Comparison of ENCODE assay signal across 8 mouse cellular contexts in the genomic region with DNA sequence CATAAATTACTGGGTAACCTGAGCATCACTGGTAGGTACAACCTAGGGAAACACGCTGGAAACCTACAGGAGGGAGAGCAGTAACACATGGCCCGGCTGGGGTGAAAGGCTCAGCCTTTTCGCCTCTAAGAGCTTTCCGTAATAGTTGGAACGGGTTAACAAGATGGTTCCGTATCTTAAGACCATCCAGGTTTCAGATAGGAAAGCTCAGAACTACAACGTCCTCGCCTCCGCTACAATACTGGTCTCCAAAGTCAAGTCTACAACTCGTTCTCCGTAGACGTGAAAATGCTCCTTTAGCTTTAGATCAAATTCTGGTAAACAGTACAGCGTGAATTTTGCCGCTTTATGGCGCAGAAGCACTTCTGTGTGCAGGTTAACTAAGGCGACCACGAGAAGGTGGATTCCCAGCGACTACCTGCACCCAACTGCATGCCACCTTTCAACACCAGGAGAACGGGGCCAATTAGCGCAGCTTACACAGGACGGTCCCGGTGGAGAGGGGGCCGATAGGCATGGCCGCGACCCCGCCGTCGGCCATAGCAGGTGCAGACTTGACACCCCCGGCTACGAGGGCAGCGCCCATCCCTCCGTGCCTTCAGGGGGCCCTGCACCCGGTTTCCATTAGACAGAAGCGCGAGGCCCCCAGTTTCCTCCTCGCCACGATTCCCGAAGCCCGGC. TPM values are rescaled to one million over a fixed set of nuclear protein-coding genes. Genes with fewer than 3 reads are reported as not detected.
DNase-seq lines count a peak whose midpoint lies in the region; ATAC-seq lines count a peak whose summit lies in the region.

No protein-coding gene starts in this region.

- peak overlapping the region; percentile 90 for H3K4me3 ChIP-seq in lung, embryonic 15.5 days
- H3K4me3 ChIP-seq in hindbrain, embryonic 13.5 days = peak overlapping the region; percentile 80
- H3K4me3 ChIP-seq in midbrain, embryonic 11.5 days (ENCODE audit: low read depth, low read length) = peak overlapping the region; percentile 97

- 0 out of 2 replicates have a peak, but pooled peaks have one; percentile 3 for ATAC-seq in lung, embryonic 15.5 days (ENCODE audit: borderline replicate concordance, extremely low read depth, low FRiP score, low TSS enrichment)
- peak; percentile 34 for ATAC-seq in hindbrain, embryonic 13.5 days (ENCODE audit: low FRiP score)
- peak; percentile 34 for ATAC-seq in midbrain, embryonic 11.5 days (ENCODE audit: low FRiP score)

- H3K9me3 ChIP-seq in lung, embryonic 15.5 days = no peaks in the 10 kb centered on the region
- no peaks in the 10 kb centered on the region for H3K9me3 ChIP-seq in hindbrain, embryonic 13.5 days
- no peaks in the 10 kb centered on the region for H3K9me3 ChIP-seq in midbrain, embryonic 11.5 days (ENCODE audit: control insufficient read depth, low read length)

- under 1% methylated on average over 39 of the region's 39 CpGs for WGBS in lung, embryonic 15.5 days
- under 1% methylated on average over 39 of the region's 39 CpGs for WGBS in hindbrain, embryonic 13.5 days
- WGBS in midbrain, embryonic 11.5 days = 1% methylated on average over 39 of the region's 39 CpGs

- no peaks in the 10 kb centered on the region for H3K27me3 ChIP-seq in lung, embryonic 15.5 days
- H3K27me3 ChIP-seq in hindbrain, embryonic 13.5 days = no peaks in the 10 kb centered on the region
- H3K27me3 ChIP-seq in midbrain, embryonic 11.5 days (ENCODE audit: control insufficient read depth, insufficient read depth, low read length) = no peaks in the 10 kb centered on the region

- DNase-seq in lung, postnatal 10 days = no peak
- DNase-seq in c-Kit-positive CD71-positive TER-119-negative erythroid progenitor cells, embryonic 14.5 days (ENCODE audit: low read depth) = peak; percentile 25
- no peak for DNase-seq in midbrain, embryonic 11.5 days (ENCODE audit: low spot score, missing footprints)
- DNase-seq in gastrocnemius, postnatal 25 days = no peak
- no peak for DNase-seq in spleen, postnatal 14 days (ENCODE audit: low spot score in 2 of 2)
- no peak for DNase-seq in ovary, postnatal 36 days (ENCODE audit: low spot score)

- peaks cover 39% of the 10 kb centered on the region for H3K4me1 ChIP-seq in lung, embryonic 15.5 days
- peaks cover 44% of the 10 kb centered on the region for H3K4me1 ChIP-seq in hindbrain, embryonic 13.5 days (replicated peaks)
- peaks cover 17% of the 10 kb centered on the region for H3K4me1 ChIP-seq in midbrain, embryonic 11.5 days (ENCODE audit: control insufficient read depth, insufficient read depth, low read length)

- H3K4me2 ChIP-seq in lung, embryonic 15.5 days = peak overlapping the region; percentile 92
- peak overlapping the region; percentile 75 for H3K4me2 ChIP-seq in hindbrain, embryonic 13.5 days
- peak overlapping the region; percentile 89 for H3K4me2 ChIP-seq in midbrain, embryonic 11.5 days

- peaks cover 15% of the 10 kb centered on the region; the same call in 1 of the 2 replicates for H3K36me3 ChIP-seq in lung, embryonic 15.5 days
- peaks cover 26% of the 10 kb centered on the region for H3K36me3 ChIP-seq in hindbrain, embryonic 13.5 days
- peaks cover 20% of the 10 kb centered on the region for H3K36me3 ChIP-seq in midbrain, embryonic 11.5 days (ENCODE audit: control insufficient read depth, insufficient read depth, low read length)

- peak overlapping the region; percentile 89 for H3K9ac ChIP-seq in lung, embryonic 15.5 days
- peak overlapping the region; percentile 97 for H3K9ac ChIP-seq in hindbrain, embryonic 13.5 days
- H3K9ac ChIP-seq in midbrain, embryonic 11.5 days (ENCODE audit: low read length) = peak overlapping the region; percentile 99

- H3K27ac ChIP-seq in lung, embryonic 15.5 days = peak overlapping the region; percentile 98
- H3K27ac ChIP-seq in hindbrain, embryonic 13.5 days = peak overlapping the region; percentile 98; the same call in 1 of the 2 replicates
- peak overlapping the region; percentile 97; the same call in 1 of the 2 replicates for H3K27ac ChIP-seq in midbrain, embryonic 11.5 days (ENCODE audit: low read depth, low read length)

RNA-seq across cellular contexts. Expression of a gene that starts 1.1 kb away (rescaled TPM):
- polyA plus RNA-seq in lung, embryonic 15.5 days (2015; fragmentation: Nextera tagmentation; extraction: Ambion mirVana) = 71.4 and 82.5 TPM in 2 replicates
- 86.4 and 87.4 TPM in 2 replicates for polyA plus RNA-seq in hindbrain, embryonic 13.5 days (2015; fragmentation: Nextera tagmentation; extraction: Ambion mirVana)
- 86.7 and 90.2 TPM in 2 replicates for polyA plus RNA-seq in midbrain, embryonic 11.5 days (2014; fragmentation: Nextera tagmentation; extraction: Ambion mirVana)
- total RNA-seq in gastrocnemius, postnatal 25 days (2021) = 10 to 100 TPM; 18.0 to 19.9 TPM
